In the genomic region with DNA sequence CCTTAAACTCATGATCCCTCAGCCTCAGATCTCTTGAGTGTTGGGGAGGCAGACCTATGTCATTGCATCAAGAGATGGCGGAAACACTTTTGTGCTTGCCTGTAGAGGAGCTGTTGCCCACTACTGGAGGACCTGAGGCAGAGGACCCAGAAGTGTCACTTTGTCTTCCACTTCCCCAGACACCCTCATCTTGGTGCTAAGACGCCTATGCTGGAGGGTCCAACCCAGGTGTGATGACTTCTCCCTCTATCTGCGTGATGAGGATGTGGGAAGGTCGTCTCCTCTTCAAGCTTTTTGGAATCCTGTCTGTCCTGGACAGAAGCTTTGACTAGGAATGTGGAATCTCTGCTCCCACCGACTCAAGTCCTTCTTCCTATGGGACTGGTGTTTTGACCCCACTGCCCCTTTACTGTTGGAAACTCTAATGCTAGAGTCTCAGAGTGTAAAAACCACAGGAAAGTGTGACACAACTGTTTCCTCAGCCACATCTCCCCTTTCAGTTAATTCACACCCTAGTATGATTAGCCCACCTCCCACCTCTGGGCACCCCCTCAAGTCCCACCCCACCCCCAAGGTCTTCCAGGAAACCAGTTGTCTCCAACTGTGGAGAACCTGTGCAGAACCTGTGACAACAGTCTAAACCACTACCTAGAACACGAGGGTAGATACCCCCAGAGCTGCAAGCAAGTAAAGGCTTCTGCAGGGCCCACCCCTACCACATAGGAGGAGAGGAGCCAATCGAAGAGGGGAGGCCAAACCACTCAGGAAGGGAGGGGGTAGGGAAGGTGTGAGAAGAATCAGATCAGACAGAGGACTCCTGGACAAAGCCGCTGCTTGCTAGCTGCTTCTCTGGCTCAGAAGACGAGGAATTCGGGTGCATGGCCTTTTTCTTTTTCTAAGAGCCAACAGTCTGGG, we compare ENCODE assay signal across 23 mouse cellular contexts. TPM values are rescaled to one million over a fixed set of nuclear protein-coding genes. Genes with fewer than 3 reads are reported as not detected.
DNase-seq lines count a peak whose midpoint lies in the region; ATAC-seq lines count a peak whose summit lies in the region.
"Had no signal": no experiment of that assay in that cellular context is flagged by ENCODE, and none has a peak within 500 bp of the region (broad histone marks: within the 10 kb centered on the region; RNA-seq: fewer than 3 reads in every experiment).

Nkg7 (plus strand) TSS at position 733 of the 915 bp plus-strand sequence.

- H3K27ac ChIP-seq in liver, embryonic 13.5 days: no peak within 1 kb of the TSS
- no peak within 1 kb of the TSS for H3K27ac ChIP-seq in liver, embryonic 12.5 days
- H3K27ac ChIP-seq: forebrain, embryonic 13.5 days; heart, embryonic 15.5 days; hindbrain, embryonic 13.5 days; kidney, postnatal 0 days; left cerebral cortex, adult 2 months; limb, embryonic 10.5 days; macrophage; midbrain, embryonic 15.5 days had no signal

- H3K4me2 ChIP-seq in liver, embryonic 13.5 days: 0 out of 2 replicates have a peak within 1 kb of the TSS, but pooled peaks have one; percentile 1
- no peak within 1 kb of the TSS for H3K4me2 ChIP-seq in liver, embryonic 12.5 days
- H3K4me2 ChIP-seq: forebrain, embryonic 13.5 days; heart, embryonic 15.5 days; hindbrain, embryonic 13.5 days; midbrain, embryonic 15.5 days had no signal

- ATAC-seq in liver, embryonic 13.5 days (ENCODE audit: low read depth): no peak
- ATAC-seq in liver, embryonic 12.5 days: no peak
- no peak for ATAC-seq in erythroblast, adult 5-6 weeks (replicated peaks; ENCODE audit: low FRiP score, poor library complexity, severe bottlenecking)
- no peak for ATAC-seq in cerebellum, adult (ENCODE audit: insufficient number of reproducible peaks, low FRiP score, low TSS enrichment)
- ATAC-seq: forebrain, embryonic 13.5 days; intestine, postnatal 0 days; midbrain, embryonic 15.5 days had no signal

- WGBS in liver, embryonic 13.5 days (ENCODE audit: insufficient replicate concordance): 42% methylated on average over 10 of the region's 10 CpGs
- WGBS in liver, embryonic 12.5 days (ENCODE audit: insufficient replicate concordance): 46% methylated on average over 10 of the region's 10 CpGs

- no peaks in the 10 kb centered on the region for H3K36me3 ChIP-seq in liver, embryonic 13.5 days
- no peaks in the 10 kb centered on the region for H3K36me3 ChIP-seq in liver, embryonic 12.5 days
- peaks cover 3% of the 10 kb centered on the region for H3K36me3 ChIP-seq in megakaryocyte, embryonic 14.5 days (replicated peaks; ENCODE audit: low read length)
- H3K36me3 ChIP-seq: heart, embryonic 15.5 days; hindbrain, embryonic 13.5 days; limb, embryonic 10.5 days; midbrain, embryonic 15.5 days had no signal

- H3K27me3 ChIP-seq in liver, embryonic 13.5 days: no peaks in the 10 kb centered on the region
- H3K27me3 ChIP-seq in liver, embryonic 12.5 days (replicated peaks): no peaks in the 10 kb centered on the region
- H3K27me3 ChIP-seq in megakaryocyte, embryonic 14.5 days (replicated peaks): no peaks in the 10 kb centered on the region
- H3K27me3 ChIP-seq: heart, embryonic 15.5 days; hindbrain, embryonic 13.5 days; midbrain, embryonic 15.5 days had no signal

- DNase-seq in liver, embryonic 13.5 days: no peak
- peak; percentile 67 for DNase-seq in CD4-positive helper T cell, adult 2 months (ENCODE audit: low read depth, low spot score)
- DNase-seq in urinary bladder, postnatal 10 days (ENCODE audit: low spot score): no peak
- DNase-seq in adrenal gland, postnatal 4 days (ENCODE audit: low spot score in 2 of 2): no peak
- DNase-seq: cerebellum, adult 11-12 months; cerebellum, postnatal 25 days; lung, adult 18-20 months had no signal

- H3K9me3 ChIP-seq in liver, embryonic 13.5 days (replicated peaks): no peaks in the 10 kb centered on the region
- no peaks in the 10 kb centered on the region for H3K9me3 ChIP-seq in liver, embryonic 12.5 days (replicated peaks)
- peaks cover 3% of the 10 kb centered on the region; the same call in 1 of the 2 replicates for H3K9me3 ChIP-seq in megakaryocyte, embryonic 14.5 days
- H3K9me3 ChIP-seq: forebrain, embryonic 13.5 days; heart, embryonic 15.5 days; hindbrain, embryonic 13.5 days; limb, embryonic 10.5 days; midbrain, embryonic 15.5 days had no signal

- H3K4me1 ChIP-seq in liver, embryonic 13.5 days (replicated peaks): peaks cover 19% of the 10 kb centered on the region
- H3K4me1 ChIP-seq in liver, embryonic 12.5 days: peaks cover 21% of the 10 kb centered on the region
- peaks cover 72% of the 10 kb centered on the region for H3K4me1 ChIP-seq in megakaryocyte, embryonic 14.5 days
- H3K4me1 ChIP-seq: forebrain, embryonic 13.5 days; heart, embryonic 15.5 days; hindbrain, embryonic 13.5 days; limb, embryonic 10.5 days; midbrain, embryonic 15.5 days had no signal

- H3K9ac ChIP-seq in liver, embryonic 13.5 days: no peak within 1 kb of the TSS
- H3K9ac ChIP-seq in liver, embryonic 12.5 days: no peak within 1 kb of the TSS
- H3K9ac ChIP-seq: forebrain, embryonic 13.5 days; heart, embryonic 15.5 days; hindbrain, embryonic 13.5 days; midbrain, embryonic 15.5 days had no signal

- H3K4me3 ChIP-seq in liver, embryonic 13.5 days (replicated peaks): no peak within 1 kb of the TSS
- no peak within 1 kb of the TSS for H3K4me3 ChIP-seq in liver, embryonic 12.5 days
- H3K4me3 ChIP-seq in megakaryocyte, embryonic 14.5 days (replicated peaks): peak within 1 kb of the TSS; percentile 76
- H3K4me3 ChIP-seq: forebrain, embryonic 13.5 days; heart, embryonic 15.5 days; hindbrain, embryonic 13.5 days; left cerebral cortex, adult 2 months; limb, embryonic 10.5 days; midbrain, embryonic 15.5 days had no signal

RNA-seq across cellular contexts. Expression of gene Nkg7, which starts in this region (rescaled TPM):
- polyA plus RNA-seq in liver, embryonic 13.5 days (2015; fragmentation: Nextera tagmentation; extraction: Ambion mirVana): 7.1 and 9.6 TPM in 2 replicates
- 3.8 and 4.4 TPM in 2 replicates for polyA plus RNA-seq in liver, embryonic 12.5 days (2016; fragmentation: Nextera tagmentation; extraction: Ambion mirVana)
- total RNA-seq in erythroblast, adult 5-6 weeks (2015; ENCODE audit: low replicate concordance): 157 and 163 TPM in 2 replicates
- total RNA-seq in erythroblast, adult 5-6 weeks (2017; ENCODE audit: low replicate concordance): 21.2 and 38.3 TPM in 2 replicates
- polyA plus RNA-seq in megakaryocyte, embryonic 14.5 days (2012; ENCODE audit: insufficient read depth, low replicate concordance): 2.9 and 10.0 TPM in 2 replicates
- under 1 TPM in 1 of 2 experiments, not detected in 1; 0.68 TPM for total RNA-seq in adrenal gland, postnatal 4 days (2021)
- total RNA-seq: gastrocnemius, postnatal 4 days; left cerebral cortex, adult 2 months had no signal
- polyA plus RNA-seq: forebrain, embryonic 13.5 days; neural tube, embryonic 11.5 days; testis, adult 2 months had no signal

Comparison
In these comparisons a context has a peak if more than half of its experiments do, and no peak if none do; other contexts are left out.
1. RNA of gene Nkg7 (total RNA-seq): 21.2 to 163 TPM in erythroblast, adult 5-6 weeks; 0.68 TPM in adrenal gland, postnatal 4 days; every median in the first group is over 10 times any median in the second.